Mouse (Mus musculus) cerebellum, adult 2 months (tissue): ENCODE measurements around the gene Rdh9.

ENCODE experiments used
- CTCF ChIP-seq: fragments of 200-500 bp; IDR thresholded peaks from 2 replicates; pipeline ENCODE4 v1.5.1; 2011; ENCODE audit warnings: low read depth, mild to moderate bottlenecking, control low read depth, low read length, moderate library complexity, borderline replicate concordance; ENCODE audit not compliant: insufficient read depth
- POLR2A ChIP-seq: fragments of 200-500 bp; IDR thresholded peaks from 2 replicates; pipeline ENCODE4 v1.6.1; 2011; ENCODE audit warnings: low read length, control low read depth, borderline replicate concordance; ENCODE audit not compliant: insufficient read depth

DNA sequence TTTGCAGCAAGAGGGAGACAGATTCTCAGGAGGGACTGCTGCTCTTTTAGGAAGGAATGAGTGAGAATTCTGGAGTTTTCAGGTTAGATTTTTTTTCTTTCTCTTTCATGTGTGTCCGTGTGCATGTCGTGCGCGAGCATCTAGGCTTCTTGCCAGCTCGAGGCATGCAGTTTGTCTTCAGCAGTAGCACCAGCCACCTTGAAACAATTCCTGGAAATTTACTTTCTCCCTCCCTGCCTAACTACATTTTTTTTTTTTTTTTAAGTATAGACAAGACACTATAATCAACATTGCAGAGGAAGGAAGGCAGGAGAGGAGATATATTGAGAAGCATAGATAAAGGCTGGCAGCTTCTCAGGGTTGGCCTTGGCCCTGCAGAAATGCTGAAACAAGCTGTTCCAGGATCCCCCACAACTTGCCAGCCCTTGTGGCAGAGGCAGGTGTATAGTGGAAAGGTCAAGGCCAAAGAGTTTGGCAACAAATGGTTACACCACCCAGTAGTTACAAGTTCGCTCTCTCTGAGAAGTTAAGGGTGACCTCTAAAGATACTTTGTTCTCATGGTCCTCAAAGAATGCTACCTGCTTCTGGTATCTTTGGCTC is 21.5 kb upstream of the Rdh9 start:
- no peak for TF ChIP-seq CTCF
- TF ChIP-seq POLR2A = no peak
